Mouse (Mus musculus) heart, postnatal 4 days (tissue): ENCODE results near the gene Slc44a3. TPM values are rescaled to one million over a fixed set of nuclear protein-coding genes. Genes with fewer than 3 reads are reported as not detected.
A peak's percentile ranks its signal among the peaks of the same experiment; 100 is the strongest.
"Not testable (repeated sequence)": the region's sequence is repeated elsewhere in the genome, so short reads cannot be mapped to it uniquely, and the experiment has no call there.

Experiments
- DNase-seq: peaks from one replicate; pipeline ENCODE4 v3.0.0; 2021
- total RNA-seq, 2 experiments: library from RNA; stranded (reverse); gene quantifications; 2 replicates each; pipeline ENCODE4 v1.2.3; 2021

The Slc44a3 gene
- total RNA-seq, 2 experiments from 2014 or later, result 0.41 to 0.98 TPM

GRCm38 (mm10) chr3:121550370-121550769 lies 18.2 kb upstream of the Slc44a3 start:
- DNase-seq, result peak; percentile 65

- no peak for DNase-seq
Measured at GRCm38 (mm10) chr3:121547851-121548624, 15.8 kb upstream of the Slc44a3 start.

GRCm38 (mm10) chr3:121540621-121541020 lies 8.4 kb upstream of the Slc44a3 start:
- DNase-seq, result no peak

- DNase-seq, result no peak
Measured at GRCm38 (mm10) chr3:121539871-121540431, 7.7 kb upstream of the Slc44a3 start.

- not testable (repeated sequence) for DNase-seq
Measured at GRCm38 (mm10) chr3:121538847-121539246, 6.6 kb upstream of the Slc44a3 start.

- no peak for DNase-seq
Measured at GRCm38 (mm10) chr3:121537996-121538395, 5.8 kb upstream of the Slc44a3 start.

- no peak for DNase-seq
Measured at GRCm38 (mm10) chr3:121536803-121537202, 4.6 kb upstream of the Slc44a3 start.

GRCm38 (mm10) chr3:121535813-121536504 lies 3.8 kb upstream of the Slc44a3 start:
- DNase-seq, result peak; percentile 67

GRCm38 (mm10) chr3:121531370-121532148 lies 645 bp downstream of the Slc44a3 start:
- DNase-seq, result no peak

- no peak for DNase-seq
Measured at GRCm38 (mm10) chr3:121530546-121531258, 1.5 kb downstream of the Slc44a3 start.

- no peak for DNase-seq
Measured at GRCm38 (mm10) chr3:121526096-121527093, 5.8 kb downstream of the Slc44a3 start.

GRCm38 (mm10) chr3:121521633-121522125 lies 10.5 kb downstream of the Slc44a3 start:
- no peak for DNase-seq

GRCm38 (mm10) chr3:121521123-121521522 lies 11.1 kb downstream of the Slc44a3 start:
- no peak for DNase-seq

GRCm38 (mm10) chr3:121517030-121517429 lies 15.2 kb downstream of the Slc44a3 start:
- no peak for DNase-seq

- DNase-seq, result peak; percentile 32
Measured at GRCm38 (mm10) chr3:121509141-121509540, 23.1 kb downstream of the Slc44a3 start.

- no peak for DNase-seq
Measured at GRCm38 (mm10) chr3:121507678-121508077, 24.5 kb downstream of the Slc44a3 start.

GRCm38 (mm10) chr3:121506756-121507155 lies 25.4 kb downstream of the Slc44a3 start:
- DNase-seq, result no peak

- DNase-seq, result no peak
Measured at GRCm38 (mm10) chr3:121506175-121506574, 26.0 kb downstream of the Slc44a3 start.

- DNase-seq, result no peak
Measured at GRCm38 (mm10) chr3:121504927-121505487, 27.2 kb downstream of the Slc44a3 start.

- no peak for DNase-seq
Measured at GRCm38 (mm10) chr3:121500734-121501133, 31.5 kb downstream of the Slc44a3 start.
